8 mouse cellular contexts compared by ENCODE assay signal in the genomic region with DNA sequence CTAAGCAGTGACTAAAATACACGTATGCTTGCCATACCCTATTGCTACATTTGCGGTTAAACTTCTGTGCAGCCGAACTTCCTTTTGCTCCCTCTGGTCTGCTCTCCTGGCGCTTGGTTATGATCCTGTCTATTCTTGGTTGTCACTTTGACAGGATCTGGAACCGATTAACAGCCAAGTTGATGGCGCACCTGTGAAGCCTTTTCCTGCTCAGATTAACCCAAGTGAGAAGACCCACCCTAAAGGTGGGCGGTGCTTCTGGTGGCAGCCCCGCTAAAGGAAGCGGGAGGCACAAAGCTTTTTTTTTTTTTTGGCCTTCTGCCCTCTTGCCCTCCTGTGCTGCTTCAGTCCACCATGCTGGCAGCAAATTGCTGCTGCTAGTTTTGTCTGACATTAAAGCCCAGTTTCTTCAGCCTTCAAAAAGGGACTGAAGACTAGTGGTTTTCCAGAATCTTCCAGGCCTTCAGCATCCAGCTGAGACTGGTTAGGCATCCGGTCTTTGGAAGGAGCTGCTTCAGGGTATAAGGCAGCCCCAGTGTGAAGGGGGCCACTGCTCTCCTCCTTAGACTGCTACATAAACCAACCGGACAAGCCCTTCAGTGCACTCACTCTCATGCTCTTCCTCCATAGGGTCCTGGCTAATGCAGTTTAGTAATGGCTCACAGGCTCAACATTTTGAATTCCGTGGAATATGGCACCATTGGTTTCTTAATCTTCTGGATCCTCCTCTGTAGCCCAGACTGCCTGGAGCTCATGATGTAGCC. TPM values are rescaled to one million over a fixed set of nuclear protein-coding genes. Genes with fewer than 3 reads are reported as not detected.
A peak's percentile ranks its signal among the peaks of the same experiment; 100 is the strongest.
DNase-seq lines count a peak whose midpoint lies in the region; ATAC-seq and TF ChIP-seq lines count a peak whose summit lies in the region.

No protein-coding gene starts in this region.

- H3K9me3 ChIP-seq in kidney, embryonic 15.5 days (replicated peaks) = no peaks in the 10 kb centered on the region
- no peaks in the 10 kb centered on the region for H3K9me3 ChIP-seq in liver, embryonic 14.5 days (ENCODE audit: control insufficient read depth, low read length)

- peak; percentile 50 for ATAC-seq in kidney, embryonic 15.5 days (replicated peaks; ENCODE audit: low FRiP score)
- peak; percentile 92 for ATAC-seq in common myeloid progenitor, adult 5-6 weeks (replicated peaks; ENCODE audit: low read depth, poor library complexity, severe bottlenecking)
- ATAC-seq in liver, embryonic 14.5 days (ENCODE audit: insufficient read depth) = no peak

- 0 out of 2 replicates have a peak overlapping the region, but pooled peaks have one; percentile 11 for H3K27ac ChIP-seq in kidney, embryonic 15.5 days
- H3K27ac ChIP-seq in liver, embryonic 14.5 days = no peak overlapping the region
- no peak overlapping the region for H3K27ac ChIP-seq in cerebellum, adult 2 months (ENCODE audit: insufficient read depth, low read length)

- intact Hi-C loops in left cerebral cortex, postnatal 4 days (cut with DNase I) = no loop called here

- H3K36me3 ChIP-seq in kidney, embryonic 15.5 days = no peaks in the 10 kb centered on the region
- no peaks in the 10 kb centered on the region for H3K36me3 ChIP-seq in liver, embryonic 14.5 days (replicated peaks; ENCODE audit: control insufficient read depth, insufficient read depth, low read depth)

- no peak overlapping the region for H3K4me3 ChIP-seq in kidney, embryonic 15.5 days (replicated peaks)
- no peak overlapping the region for H3K4me3 ChIP-seq in liver, embryonic 14.5 days (ENCODE audit: insufficient read depth in 1 of 2, low read depth in 2 of 2, low read length in 2 of 2)
- no peak overlapping the region for H3K4me3 ChIP-seq in cerebellum, adult 2 months (replicated peaks; ENCODE audit: insufficient read depth, low read depth, low read length)

- H3K4me2 ChIP-seq in kidney, embryonic 15.5 days = peak overlapping the region; percentile 23; the same call in 1 of the 2 replicates
- peak overlapping the region; percentile 46 for H3K4me2 ChIP-seq in liver, embryonic 14.5 days (ENCODE audit: low read depth)

- no peak for DNase-seq in kidney, adult 18-20 months
- DNase-seq in liver, embryonic 14.5 days (ENCODE audit: low read depth in 3 of 3, low spot score in 3 of 3) = peak in 1 of 3 experiments; percentile 22
- DNase-seq in thymus, postnatal 14 days = peak; percentile 71
- no peak for DNase-seq in frontal cortex, postnatal 14 days (ENCODE audit: low spot score in 2 of 2)
- DNase-seq in cerebellum, adult 2 months = no peak
- DNase-seq in left cerebral cortex, postnatal 4 days = no peak

- WGBS in kidney, embryonic 15.5 days = 51% methylated on average over 12 of the region's 12 CpGs
- 27% methylated on average over 12 of the region's 12 CpGs for WGBS in liver, embryonic 14.5 days (ENCODE audit: insufficient replicate concordance)
- 26% methylated on average over 12 of the region's 12 CpGs for WGBS in cerebellum, adult 2 months

- H3K4me1 ChIP-seq in kidney, embryonic 15.5 days = peaks cover 20% of the 10 kb centered on the region
- H3K4me1 ChIP-seq in liver, embryonic 14.5 days (replicated peaks; ENCODE audit: control insufficient read depth in 2 of 2, insufficient read depth in 2 of 2, low read length in 1 of 2) = peaks cover 0 to 6% of the 10 kb centered on the region in 2 experiments; a peak in 2 of 4 replicates
- no peaks in the 10 kb centered on the region for H3K4me1 ChIP-seq in cerebellum, adult 2 months (ENCODE audit: control insufficient read depth, insufficient read depth, low read length)

- TF ChIP-seq POLR2A in cerebellum, adult 2 months (IDR thresholded peaks at IDR 0.05; ENCODE audit: borderline replicate concordance, insufficient read depth, low read length) = no peak

- H3K9ac ChIP-seq in kidney, embryonic 15.5 days = no peak overlapping the region
- no peak overlapping the region for H3K9ac ChIP-seq in liver, embryonic 14.5 days (replicated peaks)

- no peak for TF ChIP-seq CTCF in liver, embryonic 14.5 days (IDR thresholded peaks at IDR 0.05; ENCODE audit: low read depth)
- no peak for TF ChIP-seq CTCF in cerebellum, adult 2 months (IDR thresholded peaks at IDR 0.05; ENCODE audit: borderline replicate concordance, insufficient read depth, low read depth, low read length)

- TF ChIP-seq EP300 in liver, embryonic 14.5 days (IDR thresholded peaks at IDR 0.05; ENCODE audit: low read depth) = no peak

- H3K27me3 ChIP-seq in kidney, embryonic 15.5 days = no peaks in the 10 kb centered on the region
- H3K27me3 ChIP-seq in liver, embryonic 14.5 days (ENCODE audit: control insufficient read depth, insufficient read depth, low read length) = no peaks in the 10 kb centered on the region
- H3K27me3 ChIP-seq in cerebellum, adult 2 months (ENCODE audit: control insufficient read depth, insufficient read depth, low read length) = no peaks in the 10 kb centered on the region

RNA-seq across cellular contexts. Expression of a gene that starts 16.2 kb away (rescaled TPM):
- polyA plus RNA-seq in kidney, embryonic 15.5 days (2015; fragmentation: Nextera tagmentation; extraction: Ambion mirVana) = 7.6 and 8.4 TPM in 2 replicates
- 2.5 and 2.7 TPM in 2 replicates for total RNA-seq in common myeloid progenitor, adult 5-6 weeks (2017)
- 0.28 and 0.38 TPM in 2 replicates for polyA plus RNA-seq in liver, embryonic 14.5 days (2012; rRNA removed)
- polyA plus RNA-seq in liver, embryonic 14.5 days (2014; fragmentation: Nextera tagmentation; extraction: Ambion mirVana) = 0.37 and 0.62 TPM in 2 replicates
- polyA plus RNA-seq in cerebellum, adult 2 months (2012; rRNA removed) = 16.9 and 17.1 TPM in 2 replicates
- 10 to 100 TPM; 13.0 to 13.6 TPM for total RNA-seq in left cerebral cortex, postnatal 4 days (2021)

RNA-seq across cellular contexts. Expression of a gene that starts 26.6 kb away (rescaled TPM):
- polyA plus RNA-seq in kidney, embryonic 15.5 days (2015; fragmentation: Nextera tagmentation; extraction: Ambion mirVana) = 2.4 and 2.5 TPM in 2 replicates
- total RNA-seq in common myeloid progenitor, adult 5-6 weeks (2017) = 10.1 and 10.9 TPM in 2 replicates
- polyA plus RNA-seq in liver, embryonic 14.5 days (2012; rRNA removed) = 1.6 and 1.9 TPM in 2 replicates
- polyA plus RNA-seq in liver, embryonic 14.5 days (2014; fragmentation: Nextera tagmentation; extraction: Ambion mirVana) = 2.1 and 2.2 TPM in 2 replicates
- 3.8 and 4.2 TPM in 2 replicates for polyA plus RNA-seq in cerebellum, adult 2 months (2012; rRNA removed)
- 10 to 100 TPM; 16.8 to 20.0 TPM for total RNA-seq in left cerebral cortex, postnatal 4 days (2021)
